Mouse (Mus musculus) small intestine, adult 2 months (tissue): ENCODE results near the gene Ceacam9. TPM values are rescaled to one million over a fixed set of nuclear protein-coding genes. Genes with fewer than 3 reads are reported as not detected.
"Not testable (repeated sequence)": the region's sequence is repeated elsewhere in the genome, so short reads cannot be mapped to it uniquely, and the experiment has no call there.

Experiments
- H3K27ac ChIP-seq: fragments of 200-500 bp; 2 replicates; pipeline ENCODE4 v1.5.1; 2012; ENCODE audit warnings: low read depth, low read length, control low read depth, inconsistent platforms; ENCODE audit not compliant: insufficient read depth
- H3K27me3 ChIP-seq: fragments of 200-500 bp; 2 replicates; pipeline ENCODE4 v1.6.1; 2012; ENCODE audit warnings: mild to moderate bottlenecking, moderate library complexity, low read length, inconsistent platforms; ENCODE audit not compliant: control insufficient read depth, insufficient read depth
- H3K36me3 ChIP-seq: fragments of 200-500 bp; 2 replicates; pipeline ENCODE4 v1.6.1; 2012; ENCODE audit warnings: mild to moderate bottlenecking, low read length, control low read depth, inconsistent platforms; ENCODE audit not compliant: control insufficient read depth, insufficient read depth
- H3K4me1 ChIP-seq: fragments of 200-500 bp; 2 replicates; pipeline ENCODE4 v1.6.1; 2012; ENCODE audit warnings: low read length, inconsistent platforms, mixed read lengths; ENCODE audit not compliant: control insufficient read depth, insufficient read depth, insufficient read length
- H3K4me3 ChIP-seq: fragments of 200-500 bp; 2 replicates; pipeline ENCODE4 v1.5.1; 2012; ENCODE audit warnings: low read depth, mild to moderate bottlenecking, control low read depth, inconsistent platforms, low read length, moderate library complexity
- CTCF ChIP-seq: fragments of 200-500 bp; IDR thresholded peaks from 2 replicates; pipeline ENCODE4 v1.5.1; 2012; ENCODE audit warnings: low read depth, mild to moderate bottlenecking, control low read depth, inconsistent platforms, low read length, moderate library complexity, mixed read lengths; ENCODE audit not compliant: insufficient replicate concordance, insufficient read length; ENCODE audit errors: extremely low read depth
- POLR2A ChIP-seq: fragments of 200-500 bp; IDR thresholded peaks from 2 replicates; pipeline ENCODE4 v1.6.1; 2012; ENCODE audit warnings: low read depth, mild to moderate bottlenecking, control low read depth, inconsistent platforms, low read length, moderate library complexity
- WGBS: fragments of 180-500 bp; shearing (Covaris S2); methylation state at CpG from one replicate; pipeline ENCODE4 v1.1.7; 2018; 5-methylcytosine and 5-hydroxymethylcytosine counted together
- polyA plus RNA-seq: library from polyadenylated mRNA; depleted of rRNA; stranded (reverse); fragments of >200 nt; gene quantifications from 2 replicates; pipeline ENCODE4 v1.2.3, GENCODE M21; 2012

Ceacam9 gene
- polyA plus RNA-seq, 1 experiment = not detected

GRCm38 (mm10) chr7:16728596-16729348 is 7.0 kb downstream of the Ceacam9 start:
- no peak overlapping the region for H3K27ac ChIP-seq
- H3K4me3 ChIP-seq = no peak overlapping the region
- no peaks in the 10 kb centered on the region for H3K36me3 ChIP-seq
- WGBS = 15% methylated on average over 14 of the region's 14 CpGs
- TF ChIP-seq CTCF (peak; percentile 64; the same call in 1 of the 2 replicates), POLR2A (no peak)
- no peaks in the 10 kb centered on the region for H3K27me3 ChIP-seq
- peaks cover 12% of the 10 kb centered on the region; the same call in 1 of the 2 replicates for H3K4me1 ChIP-seq

GRCm38 (mm10) chr7:16729563-16729962 is 7.8 kb downstream of the Ceacam9 start:
- H3K4me1 ChIP-seq = peaks cover 12% of the 10 kb centered on the region; the same call in 1 of the 2 replicates
- peak overlapping the region; percentile 18; the same call in 1 of the 2 replicates for H3K4me3 ChIP-seq
- 1% methylated on average over 7 of the region's 7 CpGs for WGBS
- H3K27ac ChIP-seq, H3K36me3 ChIP-seq, H3K27me3 ChIP-seq: not testable (repeated sequence)

- 79% methylated on average over 5 of the region's 6 CpGs for WGBS
- H3K4me1 ChIP-seq = peaks cover 12% of the 10 kb centered on the region; the same call in 1 of the 2 replicates
- no peaks in the 10 kb centered on the region for H3K36me3 ChIP-seq
Measured at GRCm38 (mm10) chr7:16730791-16731190, 9.1 kb downstream of the Ceacam9 start.

DNA sequence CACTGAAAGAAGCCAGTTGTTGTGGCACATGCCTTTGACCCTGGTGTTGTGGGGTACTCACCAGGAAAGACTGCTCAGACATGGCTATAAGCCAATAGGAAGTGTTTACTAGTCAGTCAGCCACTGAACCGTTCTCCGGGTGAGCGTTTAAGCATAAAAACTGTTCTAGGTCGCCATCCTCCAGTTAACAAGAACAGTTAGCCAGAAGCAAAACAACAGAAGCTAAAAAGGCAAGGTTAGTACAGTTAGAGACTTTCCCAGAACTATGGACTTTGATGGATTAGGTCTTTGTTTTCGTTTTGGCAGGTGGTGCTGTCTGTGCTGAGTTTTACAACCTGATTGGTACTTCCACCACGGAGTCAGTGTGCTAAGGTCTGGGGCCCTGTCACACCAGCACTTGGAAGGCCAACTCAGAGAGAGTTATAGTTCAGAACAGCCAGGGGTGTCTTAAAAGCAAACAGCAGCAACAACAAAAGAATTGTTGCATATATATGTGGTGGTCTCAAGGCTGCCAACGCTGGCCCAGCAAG is 10.2 kb downstream of the Ceacam9 start:
- TF ChIP-seq POLR2A = no peak
- Histone ChIP-seq H3K4me3 (no peak overlapping the region), H3K36me3 (no peaks in the 10 kb centered on the region), H3K27me3 (no peaks in the 10 kb centered on the region), H3K4me1 (peaks cover 12% of the 10 kb centered on the region; the same call in 1 of the 2 replicates), H3K27ac (peak overlapping the region; percentile 8; the same call in 1 of the 2 replicates)
- WGBS = 17% methylated on average over 7 of the region's 7 CpGs

More at GRCm38 (mm10) chr7:16730791-16731190, 9.1 kb downstream of the Ceacam9 start:
- Histone ChIP-seq H3K4me3 (no peak overlapping the region), H3K27me3 (no peaks in the 10 kb centered on the region), H3K27ac (no peak overlapping the region)
- TF ChIP-seq POLR2A = no peak
- no peak for TF ChIP-seq CTCF

- no peak overlapping the region for H3K4me3 ChIP-seq
- no peaks in the 10 kb centered on the region for H3K27me3 ChIP-seq
- no peaks in the 10 kb centered on the region for H3K4me1 ChIP-seq
- H3K27ac ChIP-seq = no peak overlapping the region
- H3K36me3 ChIP-seq = no peaks in the 10 kb centered on the region
- WGBS = 45% methylated on average over 10 of the region's 10 CpGs
- no peak for TF ChIP-seq CTCF
- TF ChIP-seq POLR2A = no peak
Measured at GRCm38 (mm10) chr7:16737606-16738072, 15.9 kb downstream of the Ceacam9 start.

GRCm38 (mm10) chr7:16738073-16738696 is 16.5 kb downstream of the Ceacam9 start, which contains the start of gene Ap2s1:
Ap2s1 (plus strand) TSS chr7:16738410.
- H3K4me1 ChIP-seq = no peaks in the 10 kb centered on the region
- WGBS = under 1% methylated on average over 34 of the region's 34 CpGs
- TF ChIP-seq CTCF (no peak), POLR2A (peak; percentile 63; the same call in 1 of the 2 replicates)
- H3K4me3 ChIP-seq = peak within 1 kb of the TSS; percentile 74
- H3K27ac ChIP-seq = no peak within 1 kb of the TSS
- H3K36me3 ChIP-seq = peaks cover 3% of the 10 kb centered on the region; the same call in 1 of the 2 replicates
- no peaks in the 10 kb centered on the region for H3K27me3 ChIP-seq

- Histone ChIP-seq H3K27ac (no peak overlapping the region), H3K4me3 (peak overlapping the region; percentile 74)
Measured at GRCm38 (mm10) chr7:16739056-16739604, 17.4 kb downstream of the Ceacam9 start.

More at GRCm38 (mm10) chr7:16739056-16739604, 17.4 kb downstream of the Ceacam9 start:
- 38% methylated on average over 10 of the region's 10 CpGs for WGBS
- TF ChIP-seq CTCF = no peak
- no peak for TF ChIP-seq POLR2A
- no peaks in the 10 kb centered on the region for H3K27me3 ChIP-seq
- peaks cover 9% of the 10 kb centered on the region; the same call in 1 of the 2 replicates for H3K36me3 ChIP-seq
- no peaks in the 10 kb centered on the region for H3K4me1 ChIP-seq
